Mouse (Mus musculus) myocyte (in vitro differentiated cells): ENCODE measurements around the gene Dnmt3b. TPM values are rescaled to one million over a fixed set of nuclear protein-coding genes. Genes with fewer than 3 reads are reported as not detected.
"Not testable (repeated sequence)": the region's sequence is repeated elsewhere in the genome, so short reads cannot be mapped to it uniquely, and the experiment has no call there.

Experiments
- H3K27me3 ChIP-seq: one replicate; pipeline ENCODE4 v1.6.1; 2011; ENCODE audit not compliant: control insufficient read depth, insufficient read depth, insufficient read length
- H3K36me3 ChIP-seq: one replicate; pipeline ENCODE4 v1.6.1; 2011; ENCODE audit not compliant: control insufficient read depth, insufficient read depth
- H3K4me2 ChIP-seq: one replicate; pipeline ENCODE4 v1.6.1; 2011; ENCODE audit warnings: low read depth, control low read depth
- H3K4me3 ChIP-seq: one replicate; pipeline ENCODE4 v1.5.1; 2011; ENCODE audit warnings: mild to moderate bottlenecking, control low read depth, moderate library complexity
- H3K79me2 ChIP-seq: one replicate; pipeline ENCODE4 v1.6.1; 2011; ENCODE audit not compliant: control insufficient read depth, insufficient read depth
- H3ac ChIP-seq: one replicate; pipeline ENCODE4 v1.6.1; 2011; ENCODE audit not compliant: control insufficient read depth, insufficient read length
- CEBPB ChIP-seq: IDR thresholded peaks from 2 replicates; pipeline ENCODE4 v1.6.1; 2011; ENCODE audit warnings: mild to moderate bottlenecking, moderate library complexity; ENCODE audit not compliant: poor library complexity, insufficient read depth, severe bottlenecking
- E2F4 ChIP-seq: IDR thresholded peaks from one replicate; pipeline ENCODE4 v1.6.1; 2011; ENCODE audit warnings: mild to moderate bottlenecking, control low read depth, moderate library complexity; ENCODE audit not compliant: insufficient read depth
- MAX ChIP-seq: IDR thresholded peaks from one replicate; pipeline ENCODE4 v1.6.1; 2011; ENCODE audit warnings: low read depth, mild to moderate bottlenecking, control low read depth
- MYOD1 ChIP-seq, 3 experiments: IDR thresholded peaks; one replicate each; pipeline ENCODE4 v1.6.1; 2011; ENCODE audit warnings: control low read depth in 2 of 3, low read depth in 2 of 3, mild to moderate bottlenecking in 2 of 3, moderate library complexity in 1 of 3; ENCODE audit not compliant: insufficient read length in 2 of 3, control insufficient read depth in 1 of 3
- MYOG ChIP-seq, 3 experiments: IDR thresholded peaks; one replicate each; pipeline ENCODE4 v1.6.1; 2011; ENCODE audit warnings: control low read depth in 2 of 3, low read depth in 2 of 3, mild to moderate bottlenecking in 2 of 3; ENCODE audit not compliant: insufficient read length in 2 of 3, control insufficient read depth in 1 of 3, insufficient read depth in 1 of 3
- POLR2A ChIP-seq: IDR thresholded peaks from one replicate; pipeline ENCODE4 v1.6.1; 2011; ENCODE audit warnings: low read depth, mild to moderate bottlenecking, control low read depth, moderate library complexity; ENCODE audit not compliant: insufficient read length
- POLR2AphosphoS2 ChIP-seq: IDR thresholded peaks from one replicate; pipeline ENCODE4 v1.6.1; 2011; ENCODE audit warnings: low read depth, control low read depth; ENCODE audit not compliant: insufficient read length
- REST ChIP-seq: IDR thresholded peaks from one replicate; pipeline ENCODE4 v1.6.1; 2011; ENCODE audit warnings: mild to moderate bottlenecking, control low read depth, moderate library complexity; ENCODE audit not compliant: insufficient read depth, insufficient read length
- SRF ChIP-seq: IDR thresholded peaks from one replicate; pipeline ENCODE4 v1.6.1; 2011; ENCODE audit warnings: low read depth; ENCODE audit not compliant: control insufficient read depth, insufficient read length
- TCF12 ChIP-seq: IDR thresholded peaks from one replicate; pipeline ENCODE4 v1.6.1; 2011; ENCODE audit warnings: mild to moderate bottlenecking, control low read depth; ENCODE audit not compliant: poor library complexity, insufficient read depth, severe bottlenecking
- TCF3 ChIP-seq: IDR thresholded peaks from one replicate; pipeline ENCODE4 v1.6.1; 2011; ENCODE audit warnings: low read depth, control low read depth; ENCODE audit not compliant: insufficient read length
- USF1 ChIP-seq: IDR thresholded peaks from one replicate; pipeline ENCODE4 v1.6.1; 2011; ENCODE audit warnings: low read depth, mild to moderate bottlenecking, control low read depth, moderate library complexity
- polyA plus RNA-seq: library from polyadenylated mRNA; unstranded; fragments of >200 nt; fragmentation: generic; extraction: Trizol; gene quantifications from one replicate; pipeline ENCODE4 v1.2.1, GENCODE M21; 2012; ENCODE audit warnings: missing spikeins

Dnmt3b gene
- polyA plus RNA-seq, 1 experiment: 0.62 TPM

GRCm38 (mm10) chr2:153679959-153680358 is 30.7 kb downstream of the Dnmt3b start:
- H3K36me3 ChIP-seq: no peaks in the 10 kb centered on the region
- TF ChIP-seq POLR2AphosphoS2: no peak
- TF ChIP-seq TCF12: no peak
- H3K4me3 ChIP-seq: no peak overlapping the region

GRCm38 (mm10) chr2:153693413-153693812 is 44.2 kb downstream of the Dnmt3b start:
- H3K4me2 ChIP-seq, H3ac ChIP-seq, H3K79me2 ChIP-seq, H3K27me3 ChIP-seq, H3K4me3 ChIP-seq, H3K36me3 ChIP-seq: not testable (repeated sequence)

More at GRCm38 (mm10) chr2:153679959-153680358, 30.7 kb downstream of the Dnmt3b start:
- Histone ChIP-seq H3K4me2 (no peak overlapping the region), H3ac (no peak overlapping the region), H3K79me2 (no peaks in the 10 kb centered on the region), H3K27me3 (no peaks in the 10 kb centered on the region)

- Histone ChIP-seq H3K4me3 (no peak overlapping the region), H3K79me2 (no peaks in the 10 kb centered on the region)
Observed at GRCm38 (mm10) chr2:153694462-153695085, 45.3 kb downstream of the Dnmt3b start.

GRCm38 (mm10) chr2:153696352-153696751 is 47.1 kb downstream of the Dnmt3b start, which contains the start of gene Dnmt3c:
Dnmt3c (plus strand) TSS chr2:153696652.
- H3ac ChIP-seq: no peak within 1 kb of the TSS
- H3K4me3 ChIP-seq: no peak within 1 kb of the TSS
- no peak within 1 kb of the TSS for H3K4me2 ChIP-seq
- no peaks in the 10 kb centered on the region for H3K36me3 ChIP-seq
- no peaks in the 10 kb centered on the region for H3K79me2 ChIP-seq
- no peaks in the 10 kb centered on the region for H3K27me3 ChIP-seq
- no peak for TF ChIP-seq CEBPB
- TF ChIP-seq MYOG (IDR thresholded peaks at IDR 0.05; ENCODE audit: control insufficient read depth in 1 of 3, insufficient read depth in 1 of 3, insufficient read length in 2 of 3, low read depth in 2 of 3): no peak
- no peak for TF ChIP-seq POLR2A
- TF ChIP-seq USF1: no peak

More at GRCm38 (mm10) chr2:153694462-153695085, 45.3 kb downstream of the Dnmt3b start:
- Histone ChIP-seq H3K4me2 (no peak overlapping the region), H3ac (no peak overlapping the region), H3K27me3 (no peaks in the 10 kb centered on the region), H3K36me3 (no peaks in the 10 kb centered on the region)
- no peak for TF ChIP-seq MYOG (IDR thresholded peaks at IDR 0.05; ENCODE audit: control insufficient read depth in 1 of 3, insufficient read depth in 1 of 3, insufficient read length in 2 of 3, low read depth in 2 of 3)
- no peak for TF ChIP-seq TCF3
- no peak for TF ChIP-seq MAX
- TF ChIP-seq MYOD1 (IDR thresholded peaks at IDR 0.05; ENCODE audit: control insufficient read depth in 1 of 3, insufficient read length in 2 of 3, low read depth in 2 of 3): no peak
- TF ChIP-seq CEBPB: no peak
- no peak for TF ChIP-seq E2F4
- TF ChIP-seq POLR2AphosphoS2: no peak
- TF ChIP-seq POLR2A: no peak
- TF ChIP-seq REST: no peak
- TF ChIP-seq TCF12: no peak
- no peak for TF ChIP-seq SRF
- TF ChIP-seq USF1: no peak

GRCm38 (mm10) chr2:153703389-153703788 is 54.1 kb downstream of the Dnmt3b start:
- Histone ChIP-seq H3K27me3 (no peaks in the 10 kb centered on the region), H3K4me2 (no peak overlapping the region), H3K4me3 (no peak overlapping the region), H3ac (no peak overlapping the region), H3K36me3 (no peaks in the 10 kb centered on the region), H3K79me2 (no peaks in the 10 kb centered on the region)
- no peak for TF ChIP-seq MAX
- no peak for TF ChIP-seq E2F4
- TF ChIP-seq CEBPB: no peak
- no peak for TF ChIP-seq REST

- Histone ChIP-seq H3K79me2 (no peaks in the 10 kb centered on the region), H3K4me3 (no peak overlapping the region), H3K36me3 (no peaks in the 10 kb centered on the region), H3ac (no peak overlapping the region), H3K4me2 (no peak overlapping the region), H3K27me3 (no peaks in the 10 kb centered on the region)
- no peak for TF ChIP-seq POLR2A
- TF ChIP-seq REST: no peak
- no peak for TF ChIP-seq TCF12
- no peak for TF ChIP-seq MYOG (IDR thresholded peaks at IDR 0.05; ENCODE audit: control insufficient read depth in 1 of 3, insufficient read depth in 1 of 3, insufficient read length in 2 of 3, low read depth in 2 of 3)
- no peak for TF ChIP-seq E2F4
- no peak for TF ChIP-seq MYOD1 (IDR thresholded peaks at IDR 0.05; ENCODE audit: control insufficient read depth in 1 of 3, insufficient read length in 2 of 3, low read depth in 2 of 3)
- TF ChIP-seq SRF: no peak
- no peak for TF ChIP-seq CEBPB
- no peak for TF ChIP-seq TCF3
- TF ChIP-seq POLR2AphosphoS2: no peak
- TF ChIP-seq USF1: no peak
- TF ChIP-seq MAX: no peak
Observed at GRCm38 (mm10) chr2:153710701-153711330, 61.6 kb downstream of the Dnmt3b start.
